Mouse (Mus musculus) liver, adult 2 months (tissue): Measurements from ENCODE around the gene Car14.

ENCODE experiments used
- CTCF ChIP-seq: fragments of 200-500 bp; IDR thresholded peaks from 2 replicates; pipeline ENCODE4 v1.5.1; 2011; ENCODE audit warnings: low read depth, low read length, control low read depth
- POLR2A ChIP-seq: fragments of 200-500 bp; IDR thresholded peaks from 2 replicates; pipeline ENCODE4 v1.6.1; 2011; ENCODE audit warnings: low read length, control low read depth; ENCODE audit not compliant: insufficient read depth; ENCODE audit errors: extremely low read depth

- TF ChIP-seq POLR2A (no peak), CTCF (no peak)
Observed at GRCm38 (mm10) chr3:95944742-95945141, 40.3 kb upstream of the Car14 start.
